Mouse (Mus musculus) MEL (cell line): ENCODE data around the gene Rpl9. TPM values are rescaled to one million over a fixed set of nuclear protein-coding genes. Genes with fewer than 3 reads are reported as not detected.

Experiments
- DNase-seq: peaks from one replicate; pipeline ENCODE4 v3.0.0; 2011; ENCODE audit warnings: low read depth, low spot score
- H3K27ac ChIP-seq: 2 replicates; pipeline ENCODE4 v1.5.1; 2012; ENCODE audit warnings: low read depth, mild to moderate bottlenecking, control low read depth, low read length, moderate library complexity; ENCODE audit not compliant: control insufficient read depth
- H3K27me3 ChIP-seq, 2 experiments: fragments of 150-350 bp in 1 of 2; sonication (generic) in 1 of 2; 2 replicates each; pipeline ENCODE4 v1.6.1; 2012; ENCODE audit warnings: low read length in 2 of 2, mild to moderate bottlenecking in 2 of 2, improper control_type of control experiment in 1 of 2, moderate library complexity in 1 of 2; ENCODE audit not compliant: insufficient read depth in 2 of 2, control insufficient read depth in 1 of 2
- H3K36me3 ChIP-seq, 2 experiments: 2 replicates each; pipeline ENCODE4 v1.6.1; 2012 to 2014; ENCODE audit warnings: low read length in 2 of 2, improper control_type of control experiment in 1 of 2, inconsistent platforms in 1 of 2, mild to moderate bottlenecking in 1 of 2; ENCODE audit not compliant: insufficient read depth in 2 of 2, control insufficient read depth in 1 of 2
- H3K4me1 ChIP-seq, 2 experiments: fragments of 150-350 bp in 1 of 2; sonication (generic) in 1 of 2; 2 replicates each; pipeline ENCODE4 v1.6.1; 2012; ENCODE audit warnings: low read length in 2 of 2, improper control_type of control experiment in 1 of 2, mild to moderate bottlenecking in 1 of 2; ENCODE audit not compliant: insufficient read depth in 2 of 2, control insufficient read depth in 1 of 2
- H3K4me3 ChIP-seq, 2 experiments: fragments of 150-350 bp in 1 of 2; sonication (generic) in 1 of 2; 2 replicates each; pipeline ENCODE4 v1.5.1; 2012; ENCODE audit warnings: low read depth in 2 of 2, low read length in 2 of 2, mild to moderate bottlenecking in 2 of 2, moderate library complexity in 2 of 2, control low read depth in 1 of 2, improper control_type of control experiment in 1 of 2; ENCODE audit not compliant: control insufficient read depth in 1 of 2, insufficient read depth in 1 of 2
- H3K79me2 ChIP-seq: 2 replicates; pipeline ENCODE4 v1.6.1; 2012; ENCODE audit warnings: mild to moderate bottlenecking, low read length, moderate library complexity; ENCODE audit not compliant: control insufficient read depth, poor library complexity, insufficient read depth
- H3K9ac ChIP-seq: 2 replicates; pipeline ENCODE4 v1.6.1; 2012; ENCODE audit warnings: low read depth, mild to moderate bottlenecking, control low read depth, low read length, moderate library complexity; ENCODE audit not compliant: control insufficient read depth, poor library complexity, severe bottlenecking
- H3K9me3 ChIP-seq: fragments of 150-350 bp; sonication (generic); replicated peaks from 2 replicates; pipeline ENCODE4 v1.6.1; 2012; ENCODE audit warnings: mild to moderate bottlenecking, low read length, improper control_type of control experiment, moderate library complexity; ENCODE audit not compliant: insufficient read depth
- CHD2 ChIP-seq: IDR thresholded peaks from 2 replicates; pipeline ENCODE4 v1.6.1; 2011; ENCODE audit warnings: low read length, improper control_type of control experiment
- CTCF ChIP-seq, 3 experiments: IDR thresholded peaks in 2 of 3; conservative IDR thresholded peaks in 1 of 3; 2 replicates each; pipeline ENCODE4 v1.5.1; 2011 to 2012; ENCODE audit warnings: low read length in 3 of 3, low read depth in 2 of 3, mild to moderate bottlenecking in 2 of 3, improper control_type of control experiment in 1 of 3, inconsistent platforms in 1 of 3, mixed read lengths in 1 of 3, moderate library complexity in 1 of 3; ENCODE audit not compliant: control insufficient read depth in 1 of 3, insufficient read depth in 1 of 3, poor library complexity in 1 of 3, severe bottlenecking in 1 of 3
- E2F4 ChIP-seq: IDR thresholded peaks from 2 replicates; pipeline ENCODE4 v1.6.1; 2011; ENCODE audit warnings: low read depth, low read length, improper control_type of control experiment, borderline replicate concordance
- EP300 ChIP-seq, 2 experiments: IDR thresholded peaks; 2 replicates each; pipeline ENCODE4 v1.6.1; 2011; ENCODE audit warnings: improper control_type of control experiment in 2 of 2, low read length in 2 of 2, low read depth in 1 of 2, mild to moderate bottlenecking in 1 of 2
- GABPA ChIP-seq: IDR thresholded peaks from 2 replicates; pipeline ENCODE4 v1.6.1; 2012; ENCODE audit warnings: low read depth, mild to moderate bottlenecking, inconsistent platforms, low read length, improper control_type of control experiment, moderate library complexity
- JUND ChIP-seq: IDR thresholded peaks from 2 replicates; pipeline ENCODE4 v1.6.1; 2011; ENCODE audit warnings: low read depth, mild to moderate bottlenecking, improper control_type of control experiment, low read length
- MAX ChIP-seq: IDR thresholded peaks from 2 replicates; pipeline ENCODE4 v1.6.1; 2011; ENCODE audit warnings: low read length, improper control_type of control experiment
- MEF2A ChIP-seq: IDR thresholded peaks from 2 replicates; pipeline ENCODE4 v1.6.1; 2014; ENCODE audit warnings: low read depth, mild to moderate bottlenecking, inconsistent platforms, low read length, improper control_type of control experiment; ENCODE audit not compliant: poor library complexity, insufficient replicate concordance, severe bottlenecking; ENCODE audit errors: extremely low read depth
- MYB ChIP-seq: IDR thresholded peaks from 2 replicates; pipeline ENCODE4 v1.6.1; 2011; ENCODE audit warnings: mild to moderate bottlenecking, low read depth, low read length, improper control_type of control experiment
- NELFE ChIP-seq: IDR thresholded peaks from 2 replicates; pipeline ENCODE4 v1.6.1; 2011; ENCODE audit warnings: low read depth, low read length, improper control_type of control experiment
- NRF1 ChIP-seq: IDR thresholded peaks from 2 replicates; pipeline ENCODE4 v1.6.1; 2014; ENCODE audit warnings: low read depth, mild to moderate bottlenecking, inconsistent platforms, low read length, improper control_type of control experiment, moderate library complexity; ENCODE audit not compliant: poor library complexity, insufficient read depth, severe bottlenecking
- POLR2AphosphoS5 ChIP-seq: IDR thresholded peaks from 2 replicates; pipeline ENCODE4 v1.6.1; 2012; ENCODE audit warnings: low read depth, borderline replicate concordance, mild to moderate bottlenecking, inconsistent platforms, low read length, moderate library complexity, mixed read lengths
- RAD21 ChIP-seq: IDR thresholded peaks from 2 replicates; pipeline ENCODE4 v1.6.1; 2011; ENCODE audit warnings: mild to moderate bottlenecking, low read depth, low read length, improper control_type of control experiment
- RCOR1 ChIP-seq: IDR thresholded peaks from 2 replicates; pipeline ENCODE4 v1.6.1; 2012; ENCODE audit warnings: low read depth, mild to moderate bottlenecking, inconsistent platforms, low read length, improper control_type of control experiment
- TAL1 ChIP-seq: IDR thresholded peaks from 2 replicates; pipeline ENCODE4 v1.6.1; 2012; ENCODE audit warnings: mild to moderate bottlenecking, inconsistent platforms, low read length, moderate library complexity, mixed read lengths
- TBP ChIP-seq: IDR thresholded peaks from 2 replicates; pipeline ENCODE4 v1.8.0; 2011; ENCODE audit warnings: low read depth, low read length, improper control_type of control experiment
- UBTF ChIP-seq: IDR thresholded peaks from 2 replicates; pipeline ENCODE4 v1.6.1; 2012; ENCODE audit warnings: low read depth, mild to moderate bottlenecking, inconsistent platforms, low read length, improper control_type of control experiment, moderate library complexity, borderline replicate concordance; ENCODE audit not compliant: insufficient read depth
- USF1 ChIP-seq: IDR thresholded peaks from 2 replicates; pipeline ENCODE4 v1.6.1; 2014; ENCODE audit warnings: low read depth, mild to moderate bottlenecking, inconsistent platforms, low read length, improper control_type of control experiment, moderate library complexity
- ZC3H11A ChIP-seq: IDR thresholded peaks from 2 replicates; pipeline ENCODE4 v1.6.1; 2012; ENCODE audit warnings: low read depth, mild to moderate bottlenecking, inconsistent platforms, low read length, improper control_type of control experiment
- ZNF384 ChIP-seq: IDR thresholded peaks from 2 replicates; pipeline ENCODE4 v1.6.1; 2012; ENCODE audit warnings: low read depth, mild to moderate bottlenecking, inconsistent platforms, low read length, improper control_type of control experiment
- polyA plus RNA-seq, 2 experiments: library from polyadenylated mRNA; stranded (reverse) in 1 of 2; unstranded in 1 of 2; fragments of >175 nt in 1 of 2; fragments of >200 nt in 1 of 2; gene quantifications; 2 replicates each; pipeline versions ENCODE4 v1.2.1 to v1.2.4; 2012; ENCODE audit warnings: low replicate concordance in 2 of 2, low read depth in 1 of 2; ENCODE audit not compliant: insufficient read length in 2 of 2, insufficient read depth in 1 of 2, missing spikeins in 1 of 2
- total RNA-seq: library from RNA; depleted of rRNA; stranded (reverse); fragments of 300-350 nt; gene quantifications from 2 replicates; pipeline ENCODE4 v1.2.3, GENCODE M21; 2012

Rpl9 gene
- total and polyA plus RNA-seq, 3 experiments: 1,251 to 2,181 TPM; not detected in 1

DNA sequence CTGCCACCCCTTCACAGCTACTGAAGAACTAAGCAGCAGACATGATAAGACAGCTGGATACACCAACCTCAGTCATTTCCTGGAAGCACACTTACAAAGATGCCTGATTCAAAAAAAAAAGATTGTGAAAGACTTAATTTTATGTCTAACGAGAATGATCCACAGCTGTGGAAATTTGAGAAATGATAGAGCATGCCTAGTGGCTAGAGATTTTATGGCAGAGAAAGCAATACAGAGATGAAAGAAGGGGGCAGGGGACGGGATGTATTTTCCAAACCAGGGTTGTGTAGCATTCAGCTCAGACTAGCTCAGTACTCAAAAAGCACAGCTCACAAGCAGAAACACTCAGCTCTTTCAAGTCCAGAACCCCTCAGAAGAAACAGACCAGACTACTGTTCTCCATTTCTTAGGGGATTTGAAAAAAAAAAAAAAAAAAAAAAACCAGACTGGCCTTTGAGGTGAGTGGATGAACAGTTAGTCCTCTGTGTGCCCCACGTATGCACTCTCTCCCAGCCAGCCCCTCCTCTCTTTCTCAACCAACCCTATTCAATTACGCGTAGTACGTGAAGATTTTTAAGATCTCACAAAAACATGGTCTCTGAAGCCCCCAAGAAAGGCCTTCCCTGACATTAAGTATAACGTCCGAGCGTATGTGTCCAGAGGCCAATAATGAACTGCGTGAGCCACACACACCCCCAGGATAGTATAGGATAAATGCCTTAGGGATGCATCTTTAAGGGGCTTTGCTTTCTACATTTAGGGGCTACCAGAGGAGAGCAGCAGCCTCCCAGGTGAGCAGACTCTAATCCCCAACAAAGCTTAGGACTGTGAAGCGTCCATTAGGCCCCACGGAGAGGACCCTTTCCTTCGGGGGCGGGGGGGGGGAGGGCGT, 43.5 kb upstream of the Rpl9 start:
- peak; percentile 22 for DNase-seq
- peaks cover 0 to 3% of the 10 kb centered on the region in 2 experiments; a peak in 1 of 4 replicates for H3K36me3 ChIP-seq

DNA sequence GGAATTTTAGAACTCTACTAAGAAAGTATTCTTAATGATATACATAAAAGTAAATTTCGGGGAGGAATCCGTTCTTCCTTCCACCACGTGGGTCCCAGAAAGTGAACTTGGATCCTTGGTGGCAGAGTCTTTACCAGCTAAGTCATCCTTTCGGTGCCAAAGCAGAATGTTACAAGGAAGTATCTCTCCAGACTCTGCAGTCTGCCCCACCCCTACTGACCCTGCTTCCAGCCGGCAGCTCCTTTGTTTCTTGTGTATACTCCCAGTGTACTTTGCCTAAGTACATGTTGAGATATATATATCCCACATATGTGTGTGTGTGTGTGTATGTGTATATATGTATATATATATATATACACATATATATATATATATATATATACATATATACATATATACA, 38.2 kb upstream of the Rpl9 start:
- Histone ChIP-seq H3K4me1 (no peaks in the 10 kb centered on the region), H3K79me2 (no peaks in the 10 kb centered on the region), H3K4me3 (no peak overlapping the region), H3K27ac (no peak overlapping the region), H3K9me3 (no peaks in the 10 kb centered on the region), H3K9ac (no peak overlapping the region), H3K36me3 (0 out of 4 replicates have a peak, but pooled peaks cover 0 to 4% of the 10 kb centered on the region in 2 experiments), H3K27me3 (no peaks in the 10 kb centered on the region)
- no peak for TF ChIP-seq ZC3H11A
- no peak for TF ChIP-seq JUND
- no peak for TF ChIP-seq ZNF384
- TF ChIP-seq RAD21: no peak
- TF ChIP-seq UBTF: no peak
- no peak for TF ChIP-seq CTCF (IDR thresholded peaks at IDR 0.05 in 2 of 3, conservative IDR thresholded peaks at IDR 0.05 in 1 of 3; ENCODE audit: control insufficient read depth in 1 of 3, insufficient read depth in 1 of 3, low read depth in 2 of 3, low read length in 3 of 3, poor library complexity in 1 of 3, severe bottlenecking in 1 of 3)
- no peak for TF ChIP-seq MAX
- no peak for TF ChIP-seq TAL1
- TF ChIP-seq NRF1: no peak
- DNase-seq: no peak

More for the DNA sequence above, 43.5 kb upstream of the Rpl9 start:
- Histone ChIP-seq H3K9ac (peak overlapping the region; percentile 87), H3K9me3 (no peaks in the 10 kb centered on the region), H3K27ac (no peak overlapping the region), H3K79me2 (peaks cover 5% of the 10 kb centered on the region), H3K27me3 (no peaks in the 10 kb centered on the region), H3K4me3 (peak overlapping the region; percentile 71 to 97), H3K4me1 (peaks cover 0 to 3% of the 10 kb centered on the region in 2 experiments; a peak in 1 of 4 replicates)
- TF ChIP-seq EP300 (IDR thresholded peaks at IDR 0.05; ENCODE audit: low read depth in 1 of 2, low read length in 2 of 2): no peak
- no peak for TF ChIP-seq NELFE
- TF ChIP-seq MYB: no peak
- TF ChIP-seq MEF2A: no peak
- no peak for TF ChIP-seq RCOR1
- TF ChIP-seq CTCF (IDR thresholded peaks at IDR 0.05 in 2 of 3, conservative IDR thresholded peaks at IDR 0.05 in 1 of 3; ENCODE audit: control insufficient read depth in 1 of 3, insufficient read depth in 1 of 3, low read depth in 2 of 3, low read length in 3 of 3, poor library complexity in 1 of 3, severe bottlenecking in 1 of 3): no peak
- TF ChIP-seq TAL1: no peak
- TF ChIP-seq GABPA: no peak
- no peak for TF ChIP-seq POLR2AphosphoS5
- TF ChIP-seq CHD2: no peak
- no peak for TF ChIP-seq USF1
- TF ChIP-seq ZC3H11A: no peak
- no peak; the same call in 1 of the 2 replicates for TF ChIP-seq ZNF384
- TF ChIP-seq E2F4: no peak
- no peak for TF ChIP-seq TBP
